Mouse (Mus musculus) neural tube, embryonic 13.5 days (tissue): Measurements from ENCODE around the gene Foxred2. TPM values are rescaled to one million over a fixed set of nuclear protein-coding genes. Genes with fewer than 3 reads are reported as not detected.

Experiments
- polyA plus RNA-seq: library from polyadenylated mRNA; unstranded; fragments of >200 nt; fragmentation: Nextera tagmentation; extraction: Ambion mirVana; gene quantifications from 2 replicates; pipeline ENCODE4 v1.2.1, GENCODE M21; 2015

Gene Foxred2
- polyA plus RNA-seq, 1 experiment from 2014 or later, result 6.7 TPM

Other genes with a start within 250 kb of the Foxred2 start
- 0.31 TPM in 1 of 2 replicates, not detected in the other for gene Apol9b, start 227.7 kb downstream of the Foxred2 start, polyA plus RNA-seq
- gene Apol8, start 199.7 kb downstream of the Foxred2 start, polyA plus RNA-seq, result not detected in 2 replicates
- 12.4 and 15.5 TPM in 2 replicates for gene Myh9, start 114.5 kb downstream of the Foxred2 start, polyA plus RNA-seq
- gene Txn2, start 27.7 kb downstream of the Foxred2 start, polyA plus RNA-seq, result 206 and 209 TPM in 2 replicates
- 175 and 185 TPM in 2 replicates for gene Eif3d, start 14.1 kb upstream of the Foxred2 start, polyA plus RNA-seq
- gene Cacng2, start 163.3 kb upstream of the Foxred2 start, polyA plus RNA-seq, result 9.4 and 10.6 TPM in 2 replicates
- gene Ift27, start 217.4 kb upstream of the Foxred2 start, polyA plus RNA-seq, result 88.5 and 96.9 TPM in 2 replicates
- gene Pvalb, start 249.7 kb upstream of the Foxred2 start, polyA plus RNA-seq, result 2.5 and 4.1 TPM in 2 replicates